Mouse (Mus musculus) CH12.LX (cell line): ENCODE results near the gene Sned1. TPM values are rescaled to one million over a fixed set of nuclear protein-coding genes. Genes with fewer than 3 reads are reported as not detected.

Experiments used
- DNase-seq: peaks from one replicate; pipeline ENCODE4 v3.0.0-alpha.2; 2013; ENCODE audit errors: extremely low read depth
- H3K27ac ChIP-seq: 2 replicates; pipeline ENCODE4 v1.5.1; 2012; ENCODE audit warnings: low read depth, mild to moderate bottlenecking, control low read depth, moderate library complexity; ENCODE audit not compliant: insufficient read depth
- H3K27me3 ChIP-seq: replicated peaks from 2 replicates; pipeline ENCODE3; 2012; ENCODE audit warnings: inconsistent platforms
- H3K36me3 ChIP-seq, 2 experiments: replicated peaks in 1 of 2; 2 replicates each; pipeline versions ENCODE3 to v1.6.1; 2012; ENCODE audit warnings: inconsistent platforms in 1 of 2, low read length in 1 of 2, mild to moderate bottlenecking in 1 of 2, mixed read lengths in 1 of 2, moderate library complexity in 1 of 2; ENCODE audit not compliant: control insufficient read depth in 1 of 2, insufficient read depth in 1 of 2
- H3K4me1 ChIP-seq, 2 experiments: 2 replicates each; pipeline ENCODE4 v1.6.1; 2012; ENCODE audit warnings: inconsistent platforms in 1 of 2, moderate library complexity in 1 of 2; ENCODE audit not compliant: insufficient read depth in 2 of 2, control insufficient read depth in 1 of 2
- H3K4me2 ChIP-seq: 2 replicates; pipeline ENCODE4 v1.6.1; 2012; ENCODE audit warnings: low read depth, mild to moderate bottlenecking, control low read depth; ENCODE audit not compliant: poor library complexity, insufficient read depth, severe bottlenecking
- H3K4me3 ChIP-seq, 3 experiments: fragments of 150-350 bp in 1 of 3; sonication (generic) in 1 of 3; replicated peaks in 1 of 3; 2 replicates each; pipeline versions ENCODE3 to v1.5.1; 2011 to 2012; ENCODE audit warnings: low read depth in 2 of 3, low read length in 2 of 3, mild to moderate bottlenecking in 2 of 3, moderate library complexity in 2 of 3, control low read depth in 1 of 3, improper control_type of control experiment in 1 of 3, inconsistent platforms in 1 of 3, mixed read lengths in 1 of 3; ENCODE audit not compliant: poor library complexity in 1 of 3
- H3K79me2 ChIP-seq: replicated peaks from 2 replicates; pipeline ENCODE4 v1.6.1; 2012; ENCODE audit warnings: mild to moderate bottlenecking, moderate library complexity; ENCODE audit not compliant: control insufficient read depth, poor library complexity, insufficient read depth, severe bottlenecking; ENCODE audit errors: extremely low read depth
- H3K9ac ChIP-seq: 2 replicates; pipeline ENCODE4 v1.6.1; 2012; ENCODE audit warnings: low read depth, mild to moderate bottlenecking, control low read depth, moderate library complexity; ENCODE audit not compliant: insufficient read depth
- H3K9me3 ChIP-seq: replicated peaks from 2 replicates; pipeline ENCODE3; 2012; ENCODE audit warnings: low read length, inconsistent platforms, mixed read lengths
- BHLHE40 ChIP-seq: IDR thresholded peaks from 2 replicates; pipeline ENCODE4 v1.6.1; 2011; ENCODE audit warnings: mild to moderate bottlenecking, low read depth, low read length, improper control_type of control experiment
- CHD1 ChIP-seq: IDR thresholded peaks from 2 replicates; pipeline ENCODE4 v1.6.1; 2012; ENCODE audit warnings: low read depth, low read length, improper control_type of control experiment, inconsistent platforms
- CHD2 ChIP-seq: IDR thresholded peaks from 2 replicates; pipeline ENCODE4 v1.6.1; 2011; ENCODE audit warnings: low read length, improper control_type of control experiment
- CTCF ChIP-seq, 2 experiments: IDR thresholded peaks in 1 of 2; conservative IDR thresholded peaks in 1 of 2; 2 replicates each; pipeline ENCODE4 v1.5.1; 2011 to 2012; ENCODE audit warnings: low read depth in 2 of 2, low read length in 2 of 2, improper control_type of control experiment in 1 of 2, inconsistent platforms in 1 of 2, mild to moderate bottlenecking in 1 of 2, moderate library complexity in 1 of 2
- E2F4 ChIP-seq: IDR thresholded peaks from 2 replicates; pipeline ENCODE4 v1.6.1; 2011; ENCODE audit warnings: low read depth, low read length, improper control_type of control experiment; ENCODE audit not compliant: insufficient replicate concordance
- HCFC1 ChIP-seq: IDR thresholded peaks from 2 replicates; pipeline ENCODE4 v1.6.1; 2012; ENCODE audit warnings: low read depth, mild to moderate bottlenecking, inconsistent platforms, low read length, improper control_type of control experiment
- JUN ChIP-seq: IDR thresholded peaks from 2 replicates; pipeline ENCODE4 v1.6.1; 2011; ENCODE audit warnings: low read depth, mild to moderate bottlenecking, low read length, improper control_type of control experiment, moderate library complexity; ENCODE audit not compliant: insufficient read depth
- KAT2A ChIP-seq: IDR thresholded peaks from 2 replicates; pipeline ENCODE4 v1.6.1; 2012; ENCODE audit warnings: low read length, improper control_type of control experiment, inconsistent platforms; ENCODE audit not compliant: insufficient replicate concordance
- MAFK ChIP-seq: IDR thresholded peaks from 2 replicates; pipeline ENCODE4 v1.6.1; 2011; ENCODE audit warnings: low read length, improper control_type of control experiment; ENCODE audit not compliant: insufficient replicate concordance
- MAX ChIP-seq: IDR thresholded peaks from 2 replicates; pipeline ENCODE4 v1.6.1; 2011; ENCODE audit warnings: low read length, improper control_type of control experiment
- MAZ ChIP-seq: IDR thresholded peaks from 2 replicates; pipeline ENCODE4 v1.6.1; 2012; ENCODE audit warnings: low read depth, mild to moderate bottlenecking, inconsistent platforms, low read length, improper control_type of control experiment, moderate library complexity
- MXI1 ChIP-seq: IDR thresholded peaks from 2 replicates; pipeline ENCODE4 v1.6.1; 2011; ENCODE audit warnings: mild to moderate bottlenecking, low read depth, low read length, improper control_type of control experiment
- MYC ChIP-seq: IDR thresholded peaks from 2 replicates; pipeline ENCODE4 v1.6.1; 2011; ENCODE audit warnings: low read depth, mild to moderate bottlenecking, improper control_type of control experiment, low read length
- NELFE ChIP-seq: IDR thresholded peaks from 2 replicates; pipeline ENCODE4 v1.6.1; 2011; ENCODE audit warnings: low read depth, low read length, improper control_type of control experiment
- NRF1 ChIP-seq: IDR thresholded peaks from 2 replicates; pipeline ENCODE4 v1.6.1; 2014; ENCODE audit warnings: low read depth, mild to moderate bottlenecking, inconsistent platforms, low read length, improper control_type of control experiment, moderate library complexity
- PAX5 ChIP-seq: IDR thresholded peaks from 2 replicates; pipeline ENCODE4 v1.6.1; 2012; ENCODE audit warnings: low read length, inconsistent platforms, mixed read lengths
- POLR2AphosphoS2 ChIP-seq: IDR thresholded peaks from 2 replicates; pipeline ENCODE4 v1.6.1; 2011; ENCODE audit warnings: low read depth, low read length, improper control_type of control experiment
- SIN3A ChIP-seq: IDR thresholded peaks from 2 replicates; pipeline ENCODE4 v1.6.1; 2012; ENCODE audit warnings: low read length, improper control_type of control experiment, inconsistent platforms
- SMC3 ChIP-seq: IDR thresholded peaks from 2 replicates; pipeline ENCODE4 v1.6.1; 2011; ENCODE audit warnings: low read depth, low read length, improper control_type of control experiment
- TBP ChIP-seq: conservative IDR thresholded peaks from 2 replicates; pipeline ENCODE4 v1.6.1; 2011; ENCODE audit warnings: low read depth, low read length, improper control_type of control experiment
- UBTF ChIP-seq: IDR thresholded peaks from 2 replicates; pipeline ENCODE4 v1.6.1; 2012; ENCODE audit warnings: low read depth, mild to moderate bottlenecking, inconsistent platforms, low read length, improper control_type of control experiment, moderate library complexity
- ZC3H11A ChIP-seq: IDR thresholded peaks from 2 replicates; pipeline ENCODE4 v1.6.1; 2012; ENCODE audit warnings: low read depth, mild to moderate bottlenecking, inconsistent platforms, low read length, improper control_type of control experiment
- dilution Hi-C: fragments of 300-500 bp; cut with MboI; formaldehyde crosslinking; loops from 2 replicates; pipeline ENCODE4 v1.14.3; 2020; ENCODE audit warnings: low sequenced_read_pairs; ENCODE audit not compliant: extremely low pct_unique_long_range_greater_than_20kb, extremely low pct_ligation_motif_present
- in situ Hi-C: fragments of 300-500 bp; cut with MboI; formaldehyde crosslinking; loops from 3 replicates; pipeline ENCODE4 v1.14.3; 2019; ENCODE audit warnings: low sequenced_read_pairs, low pct_ligation_motif_present, low pct_unique_long_range_greater_than_20kb, mixed read lengths
- polyA plus RNA-seq: library from polyadenylated mRNA; unstranded; fragments of >175 nt; gene quantifications from 2 replicates; pipeline ENCODE4 v1.2.1, GENCODE M21; 2012; ENCODE audit warnings: low read depth; ENCODE audit not compliant: insufficient read length
- total RNA-seq, 2 experiments: library from RNA; depleted of rRNA; stranded (reverse); fragments of 300-350 nt in 1 of 2; fragments of >200 nt in 1 of 2; gene quantifications; 2 replicates each; pipeline ENCODE4 v1.2.3; 2012 to 2014

Gene Sned1
- total and polyA plus RNA-seq, 3 experiments, result 0.52 to 1.1 (median 0.59) TPM

GRCm38 (mm10) chr1:93245936-93246335 lies 10.3 kb downstream of the Sned1 start:
- no peak for TF ChIP-seq MYC
- TF ChIP-seq SIN3A, result no peak
- TF ChIP-seq SMC3, result no peak
- no peak for TF ChIP-seq UBTF
- TF ChIP-seq PAX5, result no peak
- no peak for TF ChIP-seq MXI1
- no peak for TF ChIP-seq MAFK
- no peak for TF ChIP-seq CTCF (conservative IDR thresholded peaks at IDR 0.05 in 1 of 2, IDR thresholded peaks at IDR 0.05 in 1 of 2; ENCODE audit: low read depth in 2 of 2, low read length in 2 of 2)
- no peak for TF ChIP-seq MAZ
- no peak for TF ChIP-seq MAX
- no peak for TF ChIP-seq KAT2A
- no peak for TF ChIP-seq ZC3H11A
- TF ChIP-seq NELFE, result no peak
- TF ChIP-seq JUN, result no peak
- no peak for TF ChIP-seq POLR2AphosphoS2
- TF ChIP-seq CHD2, result no peak
- TF ChIP-seq BHLHE40, result no peak
- no peak for TF ChIP-seq E2F4
- TF ChIP-seq, all 38 proteins: peak for 0
- dilution Hi-C loops, result no loop called here

DNA sequence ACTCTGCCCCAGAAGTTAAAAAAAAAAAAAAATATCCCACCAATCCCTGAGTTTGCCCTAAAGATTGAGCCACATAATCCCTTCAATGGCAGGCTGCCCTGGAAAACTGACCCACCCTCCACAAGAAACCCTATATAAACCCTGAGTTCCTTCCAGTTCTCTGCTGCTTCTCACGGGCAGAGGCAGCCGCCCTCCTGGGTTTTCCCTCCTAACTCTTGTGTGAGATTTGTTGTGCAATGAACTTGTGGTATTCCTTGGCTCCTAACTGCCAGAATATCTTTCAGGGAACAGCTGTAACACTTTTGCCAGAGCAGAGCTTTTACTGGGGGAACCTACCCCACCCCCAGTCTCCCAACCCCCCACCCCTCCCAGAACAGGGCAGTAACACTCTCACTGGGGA lies 16.9 kb downstream of the Sned1 start:
- H3K4me2 ChIP-seq, result no peak overlapping the region
- no peak overlapping the region for H3K9ac ChIP-seq
- DNase-seq, result no peak
- H3K27ac ChIP-seq, result no peak overlapping the region
- no peaks in the 10 kb centered on the region for H3K36me3 ChIP-seq
- H3K9me3 ChIP-seq, result no peaks in the 10 kb centered on the region
- TF ChIP-seq NRF1, result no peak
- TF ChIP-seq CHD1, result no peak
- TF ChIP-seq TBP, result no peak
- no peak for TF ChIP-seq HCFC1
- no peak for TF ChIP-seq SIN3A
- TF ChIP-seq POLR2AphosphoS2, result no peak
- TF ChIP-seq, all 38 proteins: peak for 0
- no peaks in the 10 kb centered on the region for H3K79me2 ChIP-seq
- dilution Hi-C loops, result no loop called here
- H3K4me1 ChIP-seq, result no peaks in the 10 kb centered on the region
- in situ Hi-C loops, result no loop called here
- peaks cover 74% of the 10 kb centered on the region for H3K27me3 ChIP-seq
- no peak overlapping the region for H3K4me3 ChIP-seq

More at GRCm38 (mm10) chr1:93245936-93246335, 10.3 kb downstream of the Sned1 start:
- no peak for DNase-seq
- Histone ChIP-seq H3K9ac (no peak overlapping the region), H3K79me2 (no peaks in the 10 kb centered on the region), H3K36me3 (no peaks in the 10 kb centered on the region), H3K27ac (no peak overlapping the region), H3K4me2 (no peak overlapping the region), H3K4me1 (no peaks in the 10 kb centered on the region), H3K27me3 (peaks cover 75% of the 10 kb centered on the region), H3K9me3 (no peaks in the 10 kb centered on the region), H3K4me3 (no peak overlapping the region)
- in situ Hi-C loops, result no loop called here
